Mouse (Mus musculus): ENCODE measurements around the gene Heyl.
A peak's percentile ranks its signal among the peaks of the same experiment; 100 is the strongest.

Gene Heyl

GRCm38 (mm10) chr4:123233492-123234084 is at the start of gene Heyl:
Gene Heyl, plus strand, starts transcription at chr4:123233556.
- DNase-seq (ENCODE audit: inconsistent age in 2 of 2, low spot score in 1 of 2) = peak; percentile 82 to 87

- no peak for DNase-seq (ENCODE audit: inconsistent age in 2 of 2, low spot score in 1 of 2)
These were observed 48.5 kb upstream of the Heyl start for GRCm38 (mm10) chr4:123184816-123185215.

- DNase-seq (ENCODE audit: inconsistent age in 2 of 2, low spot score in 1 of 2) = no peak
These were observed 41.0 kb upstream of the Heyl start for GRCm38 (mm10) chr4:123192336-123192735.

GRCm38 (mm10) chr4:123193791-123194190 is 39.6 kb upstream of the Heyl start:
- no peak for DNase-seq (ENCODE audit: inconsistent age in 2 of 2, low spot score in 1 of 2)

- DNase-seq (ENCODE audit: inconsistent age in 2 of 2, low spot score in 1 of 2) = peak; percentile 71 to 89
These were observed 36.7 kb upstream of the Heyl start for GRCm38 (mm10) chr4:123196695-123197094.

- DNase-seq (ENCODE audit: inconsistent age in 2 of 2, low spot score in 1 of 2) = peak; percentile 83 to 91
These were observed 32.6 kb upstream of the Heyl start for GRCm38 (mm10) chr4:123200771-123201185.

GRCm38 (mm10) chr4:123201186-123202093 is 31.9 kb upstream of the Heyl start, which contains the start of gene Nt5c1a:
Gene Nt5c1a, plus strand, starts transcription at chr4:123201504.
- peak; percentile 87 to 94 for DNase-seq (ENCODE audit: inconsistent age in 2 of 2, low spot score in 1 of 2)

GRCm38 (mm10) chr4:123202094-123202420 is 31.3 kb upstream of the Heyl start:
- DNase-seq (ENCODE audit: inconsistent age in 2 of 2, low spot score in 1 of 2) = no peak

- no peak for DNase-seq (ENCODE audit: inconsistent age in 2 of 2, low spot score in 1 of 2)
These were observed 26.0 kb upstream of the Heyl start for GRCm38 (mm10) chr4:123207337-123207736.

GRCm38 (mm10) chr4:123210996-123211395 is 22.4 kb upstream of the Heyl start:
- no peak for DNase-seq (ENCODE audit: inconsistent age in 2 of 2, low spot score in 1 of 2)

GRCm38 (mm10) chr4:123211453-123211852 is 21.9 kb upstream of the Heyl start:
- no peak for DNase-seq (ENCODE audit: inconsistent age in 2 of 2, low spot score in 1 of 2)

GRCm38 (mm10) chr4:123212330-123212729 is 21.0 kb upstream of the Heyl start:
- no peak for DNase-seq (ENCODE audit: inconsistent age in 2 of 2, low spot score in 1 of 2)

- DNase-seq (ENCODE audit: inconsistent age in 2 of 2, low spot score in 1 of 2) = peak; percentile 91 to 94
These were observed 19.4 kb upstream of the Heyl start for GRCm38 (mm10) chr4:123213975-123214374.

- DNase-seq (ENCODE audit: inconsistent age in 2 of 2, low spot score in 1 of 2) = no peak
These were observed 18.0 kb upstream of the Heyl start for GRCm38 (mm10) chr4:123215367-123215766.

GRCm38 (mm10) chr4:123216782-123217181 is 16.6 kb upstream of the Heyl start:
- DNase-seq (ENCODE audit: inconsistent age in 2 of 2, low spot score in 1 of 2) = peak; percentile 60 to 82

- peak; percentile 79 to 93 for DNase-seq (ENCODE audit: inconsistent age in 2 of 2, low spot score in 1 of 2)
These were observed 13.5 kb upstream of the Heyl start for GRCm38 (mm10) chr4:123219720-123220357.

- peak; percentile 82 to 88 for DNase-seq (ENCODE audit: inconsistent age in 2 of 2, low spot score in 1 of 2)
These were observed 12.7 kb upstream of the Heyl start for GRCm38 (mm10) chr4:123220637-123221036.

- DNase-seq (ENCODE audit: inconsistent age in 2 of 2, low spot score in 1 of 2) = peak in 1 of 2 experiments; percentile 64
These were observed 10.0 kb upstream of the Heyl start for GRCm38 (mm10) chr4:123223309-123223708.

GRCm38 (mm10) chr4:123225718-123226403 is 7.5 kb upstream of the Heyl start:
- peak; percentile 43 to 62 for DNase-seq (ENCODE audit: inconsistent age in 2 of 2, low spot score in 1 of 2)

GRCm38 (mm10) chr4:123227707-123228106 is 5.6 kb upstream of the Heyl start:
- DNase-seq (ENCODE audit: inconsistent age in 2 of 2, low spot score in 1 of 2) = no peak

GRCm38 (mm10) chr4:123228270-123228669 is 5.1 kb upstream of the Heyl start:
- peak in 1 of 2 experiments; percentile 35 for DNase-seq (ENCODE audit: inconsistent age in 2 of 2, low spot score in 1 of 2)

Data from adrenal gland, adult (tissue).